Comparison of ENCODE assay signal across 1 mouse cellular context in the genomic region with DNA sequence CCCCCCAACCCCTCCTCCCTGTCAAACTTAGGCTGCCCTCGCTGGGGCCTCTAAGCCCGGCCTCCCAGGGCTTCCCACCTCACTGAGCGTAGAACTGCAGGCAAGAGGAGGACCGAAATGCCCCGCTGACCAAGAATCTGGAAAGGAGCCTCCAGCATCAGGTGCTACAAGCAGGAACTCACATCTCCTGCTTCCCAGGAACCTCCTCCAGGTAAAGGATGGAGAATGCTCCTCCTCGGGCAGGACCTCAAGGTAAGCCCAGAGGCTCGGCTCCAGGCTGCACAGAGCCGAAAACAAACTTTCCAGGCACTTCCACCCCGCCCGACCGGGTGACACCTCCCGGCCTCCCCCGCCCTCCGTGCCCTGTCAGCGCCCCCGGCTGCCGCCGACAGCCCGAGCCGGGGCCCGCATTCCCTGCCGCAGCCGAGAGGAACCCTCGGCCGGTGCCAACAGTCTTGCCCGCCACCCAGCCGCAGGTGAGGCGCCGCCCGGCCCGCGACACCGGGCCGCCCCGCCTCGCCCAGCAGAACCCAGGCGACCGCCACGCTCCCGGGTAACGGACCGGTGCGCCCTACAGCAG.
TF ChIP-seq lines count a peak whose summit lies in the region.

No protein-coding gene starts in this region.

TF ChIP-seq in MEL, 35 proteins besides CTCF, POLR2A, EP300 and RAD21:
- TF ChIP-seq ZKSCAN1 (IDR thresholded peaks at IDR 0.05; ENCODE audit: low read depth, low read length) (no peak), NRF1 (IDR thresholded peaks at IDR 0.05; ENCODE audit: insufficient read depth, low read depth, low read length, poor library complexity, severe bottlenecking) (0 out of 2 replicates have a peak, but pooled peaks have one; percentile 1), MAX (IDR thresholded peaks at IDR 0.05; ENCODE audit: low read length) (0 out of 2 replicates have a peak, but pooled peaks have one; percentile 51), MEF2A (IDR thresholded peaks at IDR 0.05; ENCODE audit: extremely low read depth, insufficient replicate concordance, low read depth, low read length, poor library complexity, severe bottlenecking) (no peak), BHLHE40 (IDR thresholded peaks at IDR 0.05; ENCODE audit: borderline replicate concordance, low read depth, low read length) (no peak), MXI1 (IDR thresholded peaks at IDR 0.05; ENCODE audit: low read depth, low read length) (0 out of 2 replicates have a peak, but pooled peaks have one; percentile 42), USF1 (IDR thresholded peaks at IDR 0.05; ENCODE audit: low read depth, low read length) (no peak), SIN3A (IDR thresholded peaks at IDR 0.05; ENCODE audit: low read length) (peak; percentile 20), CHD2 (IDR thresholded peaks at IDR 0.05; ENCODE audit: low read length) (no peak), GATA1 (IDR thresholded peaks at IDR 0.05; ENCODE audit: low read depth, low read length) (no peak)
